Mouse (Mus musculus) layer of hippocampus, adult 11-12 months (tissue): ENCODE measurements around the gene Sbno2.

ENCODE experiments used
- DNase-seq: peaks from one replicate; pipeline ENCODE4 v3.0.0; 2022; ENCODE audit warnings: low spot score

Sbno2 gene

DNA sequence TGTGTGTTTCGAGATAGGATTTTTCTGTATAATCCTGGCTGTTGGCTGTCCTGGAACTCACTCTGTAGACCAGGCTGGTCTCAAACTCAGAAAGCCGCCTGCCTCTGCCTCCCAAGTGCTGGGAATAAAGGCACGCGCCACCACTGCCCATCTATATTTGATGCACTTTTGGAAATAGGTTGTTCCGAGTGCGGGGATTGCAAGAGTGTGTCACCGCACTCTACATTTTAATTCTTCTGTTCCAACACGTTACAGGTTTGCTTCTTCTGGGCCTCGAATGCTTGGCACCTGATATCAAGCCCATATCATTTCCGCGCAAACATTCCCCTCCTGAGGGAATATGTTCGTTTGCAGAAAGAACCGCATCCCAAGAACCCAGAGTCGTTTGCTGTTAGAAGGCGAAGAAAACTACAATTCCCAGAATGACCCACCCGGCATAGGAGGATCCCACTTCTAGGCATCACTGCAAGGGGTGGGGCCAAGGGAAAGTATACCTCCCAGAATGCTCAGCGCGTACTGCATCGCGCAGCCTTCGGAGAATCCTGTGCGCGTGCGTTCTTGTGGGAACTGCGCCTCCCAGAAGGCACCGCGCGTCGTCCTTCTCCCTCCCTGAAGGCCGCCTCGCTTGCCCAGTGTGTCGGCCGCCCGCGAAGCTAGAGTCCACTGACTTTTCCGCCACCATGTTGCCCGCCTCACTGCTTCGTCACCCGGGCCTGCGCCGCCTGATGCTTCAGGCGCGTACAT, 36.6 kb upstream of the Sbno2 start:
- peak; percentile 96 for DNase-seq

DNA sequence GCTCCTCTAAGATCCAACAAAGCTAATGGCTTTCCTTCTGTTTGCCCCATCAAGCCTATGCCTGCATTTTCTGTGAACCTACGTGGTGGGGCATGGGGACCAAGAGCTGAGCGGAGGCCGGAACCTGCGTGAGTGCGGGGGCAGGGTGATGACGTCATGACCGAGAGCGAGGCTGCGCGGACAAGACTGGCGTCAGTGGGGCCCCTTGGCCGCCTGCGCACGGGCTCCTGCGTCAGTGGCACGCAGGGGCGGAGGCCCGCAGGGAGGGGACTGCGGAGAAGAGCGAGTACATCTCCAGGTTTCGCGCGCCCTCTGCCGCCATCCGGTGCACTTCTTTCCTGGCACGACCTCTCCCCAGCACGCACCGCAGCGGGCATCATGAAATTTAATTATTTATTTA, 35.9 kb upstream of the Sbno2 start:
- DNase-seq, result peak; percentile 97

DNA sequence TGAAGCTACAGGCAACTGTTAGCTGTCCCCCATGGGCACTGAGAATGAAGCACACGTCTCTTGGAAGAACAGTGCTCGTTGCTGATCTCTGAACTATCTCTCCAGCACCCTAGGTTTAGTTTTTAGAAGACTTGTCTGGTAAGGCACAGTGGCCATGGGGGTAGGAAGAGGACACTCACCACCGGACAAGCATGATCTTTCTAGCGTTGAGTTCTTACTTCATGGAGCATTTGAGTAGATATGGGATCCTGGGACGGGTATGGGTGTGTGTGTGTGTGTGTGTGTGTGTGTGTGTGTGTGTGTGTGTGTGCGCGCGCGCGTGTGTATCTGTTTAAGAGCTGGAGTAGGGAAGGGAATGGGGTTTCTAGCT, 35.3 kb upstream of the Sbno2 start, which contains the start of gene Cbarp:
Gene Cbarp (minus strand): TSS at position 170 of the 370 bp plus-strand sequence.
- no peak for DNase-seq

DNA sequence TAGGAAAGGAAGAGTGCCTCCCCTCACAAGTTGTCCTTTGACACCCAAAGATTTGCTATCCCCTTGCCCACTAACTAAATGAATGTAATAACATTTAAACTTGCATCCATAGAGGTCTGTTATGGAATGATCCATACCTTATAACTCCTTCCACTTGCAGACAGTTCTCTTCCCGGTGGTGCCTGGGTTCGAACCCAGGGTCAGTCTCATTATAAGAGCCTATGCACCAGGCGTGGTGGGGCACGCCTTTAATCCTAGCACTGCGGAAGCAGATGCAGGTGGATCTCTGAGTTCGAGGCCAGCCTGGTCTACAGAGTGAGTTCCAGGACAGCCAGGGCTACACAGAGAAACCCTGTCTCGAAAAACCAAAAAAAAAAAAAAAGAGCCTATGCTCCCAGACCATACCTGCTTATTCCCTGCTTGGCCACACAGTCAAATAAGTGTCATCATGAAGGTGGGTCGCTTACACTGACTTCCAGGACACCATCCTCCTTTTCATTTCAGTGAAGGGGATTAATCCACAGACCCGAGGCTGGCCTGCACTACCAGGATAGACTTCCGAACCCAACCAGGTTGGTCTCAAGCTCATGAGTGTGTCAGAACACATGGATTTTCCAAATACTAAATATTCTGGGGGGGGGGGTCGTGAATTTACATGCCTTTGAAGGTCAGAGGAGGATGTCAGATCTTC, 34.7 kb upstream of the Sbno2 start:
- no peak for DNase-seq

DNA sequence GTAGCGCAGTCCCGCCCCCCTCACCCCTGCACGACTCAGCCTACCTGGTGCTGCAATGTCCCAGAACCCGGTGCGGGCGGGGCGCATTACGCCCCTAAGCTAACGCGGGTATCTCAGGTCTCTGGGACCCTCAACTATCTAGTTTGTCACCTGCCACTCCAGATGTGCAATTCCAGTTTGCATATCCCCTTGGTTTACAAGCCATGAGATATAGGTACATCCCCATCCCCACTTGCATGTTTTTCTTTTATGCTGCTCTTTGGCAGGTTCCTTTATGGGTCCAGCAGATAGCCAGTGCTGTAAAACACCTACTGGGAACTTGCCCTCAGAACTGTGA, 34.0 kb upstream of the Sbno2 start:
- DNase-seq, result no peak

DNA sequence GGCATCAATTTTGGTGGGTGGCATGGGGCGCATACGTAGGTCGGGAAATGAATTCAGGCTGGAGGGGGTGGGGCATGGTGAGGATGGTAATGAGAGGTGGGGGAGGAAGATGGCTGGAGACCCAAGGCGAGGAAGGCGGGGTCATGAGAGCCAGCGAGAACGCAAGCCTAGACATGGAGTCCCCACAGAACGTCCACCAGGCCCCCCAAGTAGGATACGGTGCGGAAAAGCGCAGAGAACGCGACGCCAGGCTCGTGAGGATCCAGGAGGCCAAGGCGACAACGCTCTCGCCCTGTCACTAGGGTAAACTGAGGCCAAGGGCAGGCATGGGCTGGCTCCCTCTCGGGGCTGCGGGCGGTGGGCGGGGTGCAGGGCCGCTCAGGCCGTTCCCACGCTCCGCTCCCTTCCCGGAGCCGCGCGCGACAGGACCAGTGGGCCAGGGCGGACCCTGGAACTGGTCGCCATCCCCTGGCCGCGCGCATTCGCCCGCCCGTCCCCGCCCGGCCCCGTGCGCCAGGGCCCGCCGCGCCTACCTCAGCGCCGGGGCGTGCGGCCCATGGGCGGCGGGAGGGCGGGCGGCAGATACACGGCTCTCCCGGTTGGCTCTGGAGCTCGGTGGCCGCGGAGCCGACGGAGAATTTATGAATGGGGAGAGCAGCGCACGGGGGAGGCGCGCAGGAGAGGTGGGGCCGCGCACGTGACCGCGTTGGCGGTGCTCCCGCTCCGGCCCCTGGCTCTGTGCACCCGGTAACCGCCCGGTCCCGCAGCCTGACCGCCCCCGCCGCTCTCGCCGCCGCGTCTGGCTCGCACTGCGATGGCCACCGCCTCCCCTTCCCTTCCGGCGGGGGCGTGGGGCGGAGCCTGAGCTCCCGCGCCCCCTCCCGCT, 33.4 kb upstream of the Sbno2 start, which contains the start of gene Atp5d:
Gene Atp5d (plus strand): TSS at position 80 of the 886 bp plus-strand sequence.
- DNase-seq, result peak; percentile 73

DNA sequence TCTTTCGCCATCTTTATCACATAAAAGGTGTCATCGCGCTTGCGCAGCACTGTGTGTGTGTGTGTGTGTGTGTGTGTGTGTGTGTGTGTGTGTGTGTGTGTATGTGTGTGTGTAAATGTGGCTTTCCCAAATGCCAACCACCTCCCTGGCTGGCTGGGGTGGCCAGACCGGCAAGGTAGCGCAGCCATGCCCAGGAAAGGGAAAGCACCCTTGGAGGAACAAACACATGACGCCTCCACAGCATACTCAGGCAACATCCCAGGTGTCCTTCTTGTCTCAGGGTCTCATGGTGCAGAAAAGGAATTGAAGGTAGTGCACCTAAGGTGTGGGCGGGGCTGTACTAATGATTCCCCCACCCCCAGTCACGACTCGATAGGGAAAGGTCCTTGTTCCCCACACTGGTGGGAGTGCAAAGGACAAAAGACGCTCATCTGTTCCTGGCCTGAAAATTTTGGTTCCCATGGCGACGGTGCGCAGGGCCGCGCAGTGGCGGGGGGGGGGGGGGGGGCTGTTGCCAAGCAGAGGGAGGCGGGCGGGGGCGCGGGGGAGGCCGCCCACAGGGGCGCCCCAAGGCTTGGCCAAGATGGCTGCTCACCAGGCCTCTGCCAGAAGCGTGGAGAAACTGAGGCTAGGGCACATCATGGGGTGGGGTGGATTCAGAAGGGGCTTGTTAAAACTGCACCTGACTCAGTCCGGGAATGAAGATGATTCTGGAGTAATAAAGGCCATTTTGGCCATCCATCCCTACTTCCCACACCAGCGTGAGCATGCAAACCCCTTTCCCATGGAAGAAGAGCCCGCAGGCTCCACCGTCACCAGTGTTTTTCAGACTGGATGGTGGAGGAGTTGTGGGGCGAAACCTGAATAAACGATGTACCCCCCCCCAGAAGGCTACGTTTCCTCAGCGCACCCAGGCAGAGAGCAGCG, 32.5 kb upstream of the Sbno2 start:
- DNase-seq, result peak; percentile 56

DNA sequence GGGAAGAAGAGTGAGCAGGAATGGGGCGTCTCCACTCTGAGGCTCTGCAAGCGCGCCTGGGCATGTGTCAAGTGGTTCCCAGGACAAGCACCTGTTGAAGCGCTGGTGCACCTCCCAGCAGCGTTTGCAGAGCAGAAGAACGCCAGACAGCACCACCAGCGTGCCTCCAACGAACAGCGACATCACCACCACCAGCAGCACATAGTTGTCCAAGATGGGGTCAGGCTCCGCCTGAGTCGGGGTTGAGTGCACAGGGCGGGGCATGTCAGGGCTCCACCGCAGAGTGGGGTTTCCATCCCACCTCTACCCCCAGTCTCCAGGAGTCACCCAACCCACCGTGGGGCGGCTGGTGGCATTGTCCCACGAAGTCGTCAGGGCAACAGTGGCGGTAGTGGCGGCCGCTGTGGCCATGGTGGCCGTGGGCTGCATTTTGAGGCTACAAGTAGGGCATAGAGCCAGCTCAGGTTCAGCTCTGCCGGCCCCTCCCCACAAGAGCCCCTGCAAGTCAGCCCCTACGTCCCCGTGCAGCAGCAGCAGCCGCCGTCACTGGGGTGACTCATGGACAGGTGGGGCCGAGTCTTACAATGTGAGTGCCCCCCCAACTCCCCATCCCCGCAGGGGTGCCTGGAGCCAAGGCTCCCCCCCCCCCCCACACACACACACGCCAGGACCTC, 31.7 kb upstream of the Sbno2 start:
- DNase-seq, result no peak

DNA sequence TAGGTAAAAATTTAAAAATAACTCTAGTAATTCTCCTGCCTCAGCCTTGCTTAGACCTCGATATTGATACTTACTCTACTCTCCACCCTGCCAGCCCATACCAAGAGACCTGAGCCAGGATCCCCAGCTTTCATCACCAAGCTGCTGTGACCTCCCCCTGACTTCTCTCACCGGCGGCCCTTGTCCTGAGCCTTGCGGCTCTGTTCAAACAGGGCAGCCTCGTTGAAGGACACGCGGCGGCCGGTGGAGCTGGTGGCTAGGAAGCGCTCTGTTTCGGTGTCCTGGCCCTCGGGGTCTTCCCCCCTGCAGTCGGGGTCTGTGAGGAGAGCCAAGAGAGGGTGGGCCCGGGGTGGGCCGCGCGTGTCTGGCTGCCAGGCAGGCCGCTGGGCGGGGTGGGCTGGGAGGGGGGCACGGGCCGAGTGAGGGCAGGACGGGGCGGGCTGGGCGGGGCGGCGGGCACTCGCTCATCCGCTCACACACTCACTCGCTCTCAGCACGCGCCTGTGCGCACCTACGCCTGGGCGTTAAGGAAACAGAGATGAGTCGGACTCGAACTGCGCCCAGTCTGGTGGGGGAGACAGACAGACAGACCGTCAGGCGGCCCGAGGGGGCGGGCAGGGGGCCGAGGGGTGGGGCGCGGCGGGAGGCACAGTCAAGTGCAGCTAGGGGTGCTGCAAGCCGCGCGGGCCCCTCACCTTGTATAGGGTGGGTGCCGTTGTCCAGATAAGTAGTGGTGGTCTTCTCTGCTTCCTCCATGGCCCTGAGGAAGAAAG, 31.0 kb upstream of the Sbno2 start:
- DNase-seq, result no peak

DNA sequence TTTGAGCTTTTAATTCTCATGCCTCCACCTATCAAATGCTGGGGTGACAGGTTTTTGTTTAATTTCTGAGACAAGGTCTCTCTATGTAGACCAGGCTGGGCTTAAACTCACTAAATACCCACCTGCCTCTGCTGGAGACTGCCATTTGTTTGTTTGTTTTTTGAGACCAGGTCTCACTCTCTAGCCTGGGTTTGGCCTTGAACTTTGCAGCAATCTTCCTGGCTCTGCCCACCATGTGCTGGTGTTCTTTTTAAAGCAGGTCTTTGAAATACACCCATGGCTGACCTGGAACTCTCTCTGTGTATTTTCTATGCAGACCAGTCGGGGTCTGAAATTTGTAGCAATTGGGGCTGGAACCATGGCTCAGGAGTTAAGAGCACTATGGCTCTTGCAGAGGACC, 30.3 kb upstream of the Sbno2 start:
- DNase-seq, result no peak

DNA sequence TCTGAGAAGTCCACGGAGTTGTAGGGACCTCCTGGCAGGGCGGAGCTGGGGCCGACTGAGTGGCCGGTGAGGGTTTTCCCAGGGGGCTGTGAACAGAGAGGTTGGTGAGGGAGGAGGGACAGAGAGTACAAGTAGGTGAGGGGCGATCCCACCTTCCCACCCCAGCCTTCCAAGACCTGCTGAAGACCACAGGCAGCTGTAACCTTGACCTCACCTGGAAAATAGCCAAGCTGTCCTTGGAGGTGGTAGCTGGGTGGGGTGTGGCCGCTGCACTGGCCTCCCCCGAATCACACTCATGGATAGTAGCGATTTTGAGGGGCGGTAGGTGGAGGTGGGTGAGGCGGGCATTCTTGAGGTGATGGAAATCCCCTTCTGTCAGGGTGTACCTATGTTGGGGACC, 29.8 kb upstream of the Sbno2 start:
- DNase-seq, result no peak

DNA sequence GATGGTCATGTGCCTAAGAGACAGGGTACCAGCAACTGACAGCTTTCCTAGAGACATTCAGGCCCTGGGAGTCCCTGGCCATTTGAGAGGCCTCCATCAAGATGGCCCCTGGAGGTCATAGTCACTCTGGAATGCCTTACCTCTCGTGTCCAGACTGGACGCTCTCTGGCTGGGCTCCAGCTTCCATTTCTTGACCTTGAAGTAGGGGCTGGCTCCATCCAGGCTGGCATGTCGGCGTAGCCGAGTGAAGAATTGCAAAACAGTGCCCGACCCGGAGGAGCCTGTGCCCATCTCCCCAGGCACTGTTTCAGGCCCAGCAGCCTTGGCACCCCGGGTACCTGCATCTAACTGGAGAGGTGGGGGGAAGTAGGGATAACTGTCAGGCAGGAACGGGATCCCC, 29.1 kb upstream of the Sbno2 start:
- DNase-seq, result no peak

DNA sequence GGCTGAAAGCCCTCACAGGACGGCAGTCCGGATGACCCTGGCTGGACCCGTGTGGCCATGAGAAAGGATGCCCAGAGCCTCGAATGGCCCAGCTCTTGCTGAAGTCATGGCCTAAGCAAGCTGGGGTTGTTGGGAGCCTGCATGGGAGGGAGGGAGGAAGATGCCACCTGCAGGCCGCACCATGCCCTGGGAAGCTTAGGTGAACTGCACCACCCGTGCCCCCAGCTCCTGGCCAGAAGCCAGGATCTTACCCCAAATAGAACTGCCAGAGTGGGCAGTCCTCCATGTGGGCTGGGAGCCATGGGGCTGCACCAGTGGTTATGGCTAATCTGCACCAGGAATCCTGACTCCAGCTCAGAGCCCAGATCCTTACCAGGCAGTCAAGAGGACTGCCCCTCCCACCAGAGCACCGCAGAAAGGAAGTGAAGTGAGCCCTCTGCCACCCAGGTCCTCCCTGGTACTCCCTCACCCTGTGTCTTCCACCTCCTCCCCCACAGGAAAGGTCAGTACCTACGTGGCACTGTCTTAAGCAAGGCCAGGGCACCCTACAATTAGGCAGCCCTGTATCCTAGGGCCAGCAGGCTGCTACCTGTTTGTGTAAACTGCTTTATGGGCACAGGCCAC, 28.0 kb upstream of the Sbno2 start:
- no peak for DNase-seq

DNA sequence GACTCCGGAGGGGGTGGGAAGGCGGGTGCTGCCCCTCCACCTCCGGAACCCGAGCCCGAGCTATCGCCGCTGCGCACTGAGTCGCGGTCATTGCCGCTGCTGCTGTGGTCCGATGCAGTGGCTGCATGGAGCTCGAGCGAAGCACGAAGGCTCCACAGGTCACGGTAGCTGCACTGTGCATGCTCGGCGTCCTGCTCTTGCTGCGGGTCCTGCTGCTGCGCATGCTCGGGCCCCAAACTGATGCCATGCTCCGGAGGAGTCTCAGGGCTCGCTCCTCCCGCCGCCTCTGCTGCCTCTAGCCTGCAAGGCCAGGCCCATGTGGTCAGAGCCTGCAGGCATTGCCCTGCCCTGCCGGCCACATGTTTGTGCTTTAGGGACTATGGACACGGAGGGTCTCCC, 26.6 kb upstream of the Sbno2 start:
- DNase-seq, result no peak

DNA sequence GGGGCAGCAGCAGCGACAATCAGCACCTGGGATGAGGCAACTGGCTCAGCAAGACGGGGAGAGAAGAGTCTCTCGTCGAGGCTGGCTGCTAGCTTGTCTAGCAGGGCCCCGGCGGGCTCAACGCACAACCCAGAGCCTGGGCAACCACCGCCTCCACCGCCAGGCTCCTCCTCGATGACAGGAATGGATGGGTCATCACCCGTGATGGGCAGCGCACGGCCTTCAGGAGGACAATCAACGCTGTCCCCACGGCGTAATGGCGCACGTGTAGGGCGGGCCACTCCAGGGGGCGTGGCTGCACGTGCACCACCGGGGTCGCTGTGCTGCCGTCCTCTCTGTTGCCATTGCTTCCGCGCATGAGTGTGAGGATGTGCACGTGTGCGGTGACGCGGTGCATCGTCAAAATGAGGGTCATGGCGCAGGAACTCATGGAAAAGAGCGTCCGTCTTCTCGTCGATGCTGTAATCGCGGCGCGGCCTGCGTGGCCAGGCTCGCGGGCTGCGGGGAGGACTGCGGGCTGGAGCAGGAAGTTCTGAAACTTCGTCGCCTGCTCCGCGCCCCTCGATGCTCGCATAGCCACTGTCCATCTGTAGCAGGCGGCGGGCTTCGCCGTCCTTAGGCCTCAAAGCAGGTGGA, 26.1 kb upstream of the Sbno2 start:
- no peak for DNase-seq

DNA sequence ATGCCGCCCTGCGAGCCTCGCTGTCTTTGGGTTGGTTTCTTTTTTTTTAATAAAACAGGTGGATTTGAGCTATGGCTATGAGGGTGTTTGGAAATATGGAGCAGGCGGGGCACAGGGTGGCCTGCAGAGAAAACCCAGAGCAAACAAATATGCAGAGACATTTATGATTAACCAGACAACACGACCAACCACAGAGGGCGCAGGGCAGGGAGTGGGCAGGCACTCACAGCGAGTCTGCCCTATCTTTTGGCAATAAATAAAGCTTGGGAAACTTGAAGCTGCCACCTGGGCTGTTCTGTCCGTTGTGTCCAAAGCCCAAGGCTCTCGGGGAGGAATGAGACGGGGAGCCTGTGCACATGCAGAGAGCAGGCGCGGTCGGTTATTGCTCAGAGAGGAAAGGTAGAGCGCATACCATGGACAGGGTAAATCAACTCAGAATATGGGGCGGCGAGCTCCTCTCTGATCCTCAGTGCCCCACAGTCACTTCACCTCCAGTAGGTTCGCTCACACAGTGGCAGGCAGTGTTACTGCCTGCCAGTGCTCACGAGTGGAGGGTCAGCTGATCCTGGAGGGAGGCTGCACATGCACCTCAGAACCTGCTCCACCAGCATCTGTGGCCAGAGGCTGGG, 25.1 kb upstream of the Sbno2 start:
- no peak for DNase-seq

DNA sequence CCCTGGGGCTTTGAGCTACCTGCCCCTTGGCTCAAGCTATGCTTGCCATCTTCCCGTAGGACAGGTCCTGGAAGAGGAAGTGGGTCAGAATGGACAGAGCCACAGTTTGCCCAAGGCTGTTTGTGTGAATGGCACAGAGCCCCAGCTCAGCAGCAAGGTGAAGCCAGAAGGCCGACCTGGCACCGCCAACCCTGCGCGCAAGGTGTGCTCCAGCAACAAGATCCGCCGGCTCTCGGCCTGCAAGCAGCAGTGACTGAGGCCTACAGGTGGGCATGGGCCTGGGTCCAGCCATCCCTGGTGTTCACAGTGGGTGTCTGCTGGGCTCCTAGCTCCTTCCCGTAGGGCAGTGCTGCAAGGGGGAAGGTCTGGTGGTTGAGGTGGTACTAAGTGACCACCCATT, 24.5 kb upstream of the Sbno2 start:
- no peak for DNase-seq

DNA sequence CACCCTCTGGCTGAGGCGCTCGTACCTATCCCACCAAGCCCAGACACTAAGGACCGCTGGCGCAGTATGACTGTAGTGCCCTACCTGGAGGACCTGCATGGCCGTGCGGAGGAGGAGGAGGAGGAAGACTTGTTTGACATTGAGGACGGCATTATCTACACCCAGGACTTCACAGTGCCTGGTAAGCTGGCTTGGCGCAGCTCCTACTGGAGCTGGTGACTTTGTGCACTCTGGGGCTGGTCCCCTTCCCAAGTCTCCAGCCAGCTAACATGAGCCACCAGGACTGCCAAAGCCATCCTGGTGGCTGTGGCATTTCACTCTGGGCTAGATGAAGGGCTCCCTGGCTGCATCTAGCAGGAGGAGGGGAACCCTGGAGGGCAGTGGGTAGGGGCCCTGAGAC, 22.5 kb upstream of the Sbno2 start:
- no peak for DNase-seq
